Mouse (Mus musculus): ENCODE results near the gene Fam189a2.

GRCm38 (mm10) chr19:23966376-23966775 lies 64.4 kb downstream of the Fam189a2 start:
- TF ChIP-seq CTCF (IDR thresholded peaks at IDR 0.05; ENCODE audit: extremely low read depth, insufficient read depth, low read length): no peak
- no peak for TF ChIP-seq POLR2A (IDR thresholded peaks at IDR 0.05; ENCODE audit: extremely low read depth, insufficient read depth, low read length)

Measured in cortical plate, adult 2 months (tissue).